Mouse (Mus musculus) adipose tissue, adult 10 weeks (tissue): Measurements from ENCODE around the gene Krtap1-5. TPM values are rescaled to one million over a fixed set of nuclear protein-coding genes. Genes with fewer than 3 reads are reported as not detected.

ENCODE experiments used
- polyA plus RNA-seq: library from polyadenylated mRNA; stranded (reverse); fragments of 350-450 nt; fragmentation: Illumina TruSeq; extraction: RNeasy Lipid Tissue Mini Kit (QIAGEN cat#74804); gene quantifications from one replicate; pipeline ENCODE4 v1.2.3, GENCODE M21; 2014; ENCODE audit warnings: low read depth, low replicate concordance

Krtap1-5 gene
- polyA plus RNA-seq = not detected

DNA sequence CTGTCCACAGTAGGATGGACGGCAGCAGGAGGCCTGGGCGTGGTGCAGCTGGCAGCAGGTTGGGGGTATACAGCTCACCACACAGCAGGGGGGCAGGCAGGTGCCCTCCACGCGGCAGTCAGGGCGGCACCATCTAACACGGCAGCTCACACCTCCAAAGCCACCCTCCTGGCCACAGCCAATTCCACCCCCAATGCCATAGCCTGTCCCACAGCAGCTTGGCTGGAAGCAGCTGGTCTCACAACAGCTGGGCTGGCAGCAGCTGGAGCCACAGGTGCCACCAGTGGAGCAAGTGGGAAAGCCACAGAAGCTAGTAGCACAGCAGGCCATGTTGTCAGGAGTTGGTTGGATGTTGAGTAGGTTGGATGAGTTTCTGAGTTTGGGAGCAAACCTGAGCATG is at the start of gene Krtap1-5:
Krtap1-5 (minus strand) TSS at position 381 of the 400 bp plus-strand sequence.

DNA sequence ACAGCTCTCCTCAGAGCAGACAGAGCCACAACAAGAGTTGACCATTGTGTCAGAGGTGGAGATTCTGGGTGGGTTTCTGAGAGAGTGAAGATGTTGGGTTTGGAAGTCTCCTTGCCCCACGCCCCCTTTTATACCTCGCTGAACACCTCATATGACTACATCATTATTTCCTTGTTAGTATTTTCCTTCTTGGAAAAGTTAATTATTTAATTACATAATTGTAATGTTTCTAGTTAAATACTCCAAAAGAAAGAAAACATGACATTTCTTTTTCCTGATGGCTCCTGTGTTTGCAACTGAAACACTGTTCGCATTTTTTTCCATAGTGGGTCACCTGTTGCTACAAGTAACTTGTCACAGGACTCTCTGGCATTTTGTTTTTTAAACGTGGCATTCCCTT is 47.3 kb upstream of the Krtap1-5 start, which contains the start of gene Krtap4-1:
Krtap4-1 (minus strand) TSS at position 101 of the 400 bp plus-strand sequence.

DNA sequence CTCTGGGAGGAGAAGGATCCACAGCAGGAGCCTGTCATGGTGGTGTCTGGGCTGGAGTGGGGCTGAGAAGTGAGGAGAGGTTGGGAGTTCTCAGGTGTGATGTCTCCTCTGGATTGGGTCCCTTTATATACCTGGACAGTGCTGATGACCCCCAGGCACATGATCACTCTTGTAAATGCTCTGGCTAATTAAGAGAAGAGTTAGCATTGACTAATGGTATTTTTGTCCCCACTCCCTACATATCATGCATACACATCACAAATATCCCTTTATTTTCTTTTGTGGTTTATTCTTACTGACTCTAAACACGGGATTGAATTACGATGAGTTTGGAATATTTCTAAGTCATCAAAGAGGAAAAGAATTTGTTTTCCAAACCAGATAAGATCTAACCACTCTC is 39.5 kb upstream of the Krtap1-5 start, which contains the start of gene Gm11562:
Gm11562 (minus strand) TSS at position 101 of the 400 bp plus-strand sequence.

DNA sequence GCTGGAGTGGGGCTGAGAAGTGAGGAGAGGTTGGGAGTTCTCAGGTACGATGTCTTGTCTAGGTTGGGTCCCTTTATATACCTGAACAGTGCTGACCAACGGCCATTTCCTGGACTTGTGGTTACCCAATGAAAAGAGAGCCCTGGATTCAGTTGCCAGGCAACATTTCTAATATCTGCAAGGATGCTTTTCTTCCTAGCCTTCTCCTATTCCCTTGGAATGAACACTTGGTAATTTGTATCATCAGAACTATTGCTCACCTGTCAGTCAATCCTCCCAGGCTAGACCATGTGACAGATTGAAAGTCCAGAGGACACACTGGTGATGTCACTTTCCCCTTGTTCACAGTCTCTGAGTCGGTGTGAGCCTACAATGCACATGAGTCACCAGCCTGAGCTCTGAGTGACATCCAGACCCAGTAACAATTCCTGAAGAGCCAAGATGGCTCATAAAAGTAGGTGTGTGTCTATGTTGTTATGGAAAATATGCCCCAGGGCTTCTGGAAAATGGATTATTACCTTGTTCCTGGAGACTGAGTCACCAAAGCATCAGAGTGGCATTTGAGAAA is 34.1 kb upstream of the Krtap1-5 start, which contains the start of gene Krtap2-4:
Krtap2-4 (minus strand) TSS at position 51 of the 568 bp plus-strand sequence.

DNA sequence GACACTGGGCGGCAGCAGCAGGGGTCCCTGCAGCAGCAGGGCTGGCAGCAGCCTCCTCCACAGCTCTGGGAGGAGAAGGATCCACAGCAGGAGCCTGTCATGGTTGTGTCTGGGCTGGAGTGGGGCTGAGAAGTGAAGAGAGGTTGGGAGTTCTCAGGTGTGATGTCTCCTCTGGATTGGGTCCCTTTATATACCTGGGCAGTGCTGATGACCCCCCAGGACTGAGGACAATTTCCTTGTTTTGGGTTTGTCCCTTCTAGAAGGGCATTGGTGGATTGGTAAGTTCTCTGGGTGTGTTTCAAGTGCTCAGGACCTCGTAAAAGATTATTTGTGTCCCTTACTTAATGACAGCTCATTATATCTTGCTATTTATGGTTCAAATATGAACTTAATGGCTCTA is 29.3 kb upstream of the Krtap1-5 start, which contains the start of gene Gm11937:
Gm11937 (minus strand) TSS at position 101 of the 400 bp plus-strand sequence.

DNA sequence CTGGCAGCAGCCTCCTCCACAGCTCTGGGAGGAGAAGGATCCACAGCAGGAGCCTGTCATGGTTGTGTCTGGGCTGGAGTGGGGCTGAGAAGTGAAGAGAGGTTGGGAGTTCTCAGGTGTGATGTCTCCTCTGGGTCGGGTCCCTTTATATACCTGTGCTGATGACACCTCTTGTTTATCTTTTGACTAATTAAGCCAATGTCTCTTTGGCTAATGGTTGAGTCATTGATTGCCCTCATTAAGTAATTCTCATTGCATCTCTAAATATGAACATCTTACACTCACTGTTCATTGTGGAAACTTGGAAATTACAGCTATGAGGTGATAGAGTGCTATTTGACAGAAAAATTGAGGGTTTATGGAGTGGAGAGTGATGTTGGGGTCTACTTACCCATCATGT is 22.4 kb upstream of the Krtap1-5 start, which contains the start of gene Gm11938:
Gm11938 (minus strand) TSS at position 101 of the 400 bp plus-strand sequence.

DNA sequence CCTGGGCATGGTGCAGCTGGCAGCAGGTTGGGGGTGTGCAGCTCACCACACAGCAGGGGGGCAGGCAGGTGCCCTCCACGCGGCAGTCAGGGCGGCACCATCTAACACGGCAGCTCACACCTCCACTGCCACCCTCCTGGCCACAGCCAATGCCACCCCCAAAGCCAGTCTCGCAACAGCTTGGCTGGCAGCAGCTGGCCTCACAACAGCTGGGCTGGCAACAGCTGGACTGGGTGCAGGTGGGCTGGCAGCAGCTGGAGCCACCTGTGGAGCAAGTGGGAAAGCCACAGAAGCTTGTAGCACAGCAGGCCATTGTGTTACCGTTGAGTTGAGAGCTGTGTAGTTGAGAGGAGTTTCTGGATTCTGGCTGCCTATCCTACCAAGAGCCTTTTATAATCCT is 16.9 kb upstream of the Krtap1-5 start, which contains the start of gene Krtap9-3:
Krtap9-3 (minus strand) TSS at position 364 of the 400 bp plus-strand sequence.

DNA sequence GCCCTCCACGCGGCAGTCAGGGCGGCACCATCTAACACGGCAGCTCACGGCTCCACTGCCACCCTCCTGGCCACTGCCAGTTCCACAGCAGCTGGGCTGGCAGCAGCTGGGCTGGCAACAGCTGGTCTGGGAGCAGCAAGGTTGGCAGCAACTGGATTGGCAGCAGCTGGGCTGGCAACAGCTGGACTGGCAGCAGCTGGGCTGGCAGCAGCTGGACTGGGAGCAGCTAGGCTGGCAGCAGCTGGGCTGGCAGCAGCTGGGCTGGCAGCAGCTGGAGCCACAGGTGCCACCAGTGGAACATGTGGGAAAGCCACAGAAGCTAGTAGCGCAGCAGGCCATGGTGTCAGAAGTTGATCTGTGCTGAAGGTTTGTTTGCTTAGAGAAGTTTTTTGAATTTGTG is 10.2 kb upstream of the Krtap1-5 start, which contains the start of gene Krtap1-3:
Krtap1-3 (minus strand) TSS at position 359 of the 400 bp plus-strand sequence.

DNA sequence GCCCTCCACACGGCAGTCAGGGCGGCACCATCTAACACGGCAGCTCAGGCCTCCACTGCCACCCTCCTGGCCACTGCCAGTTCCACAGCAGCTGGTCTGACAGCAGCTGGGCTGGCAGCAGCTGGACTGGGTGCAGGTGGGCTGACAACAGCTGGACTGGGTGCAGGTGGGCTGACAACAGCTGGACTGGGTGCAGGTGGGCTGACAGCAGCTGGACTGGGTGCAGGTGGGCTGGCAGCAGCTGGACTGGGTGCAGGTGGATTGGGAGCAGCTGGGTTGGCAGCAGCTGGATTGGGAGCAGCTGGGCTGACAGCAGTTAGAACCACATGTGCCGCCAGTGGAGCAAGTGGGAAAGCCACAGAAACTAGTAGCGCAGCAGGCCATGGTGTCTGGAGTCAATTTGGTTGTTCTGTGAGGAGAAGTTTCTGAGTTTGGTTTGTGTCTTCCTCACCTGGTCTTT is 2.5 kb upstream of the Krtap1-5 start, which contains the start of gene Krtap1-4:
Krtap1-4 (minus strand) TSS at position 410 of the 460 bp plus-strand sequence.

DNA sequence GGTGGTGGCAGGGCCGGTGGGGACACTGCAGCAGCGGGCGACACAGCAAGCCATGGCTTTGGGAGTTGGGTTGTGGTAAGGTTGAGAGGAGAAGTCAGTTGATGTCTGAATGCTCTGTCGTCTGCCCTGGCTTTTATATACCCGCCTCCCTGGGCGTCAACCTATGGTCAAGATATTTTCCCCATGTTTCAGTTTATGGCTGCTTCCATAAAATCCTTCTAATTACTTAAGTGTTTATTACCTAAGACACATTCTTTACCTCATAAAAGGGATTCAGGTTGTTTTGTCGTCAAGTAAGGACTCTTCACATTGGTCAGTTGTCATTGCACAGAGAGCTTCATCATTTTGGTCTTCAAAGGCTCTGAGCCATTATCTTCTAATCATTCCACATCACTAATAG is 14.3 kb downstream of the Krtap1-5 start, which contains the start of gene Krtap3-1:
Krtap3-1 (minus strand) TSS at position 101 of the 400 bp plus-strand sequence.

DNA sequence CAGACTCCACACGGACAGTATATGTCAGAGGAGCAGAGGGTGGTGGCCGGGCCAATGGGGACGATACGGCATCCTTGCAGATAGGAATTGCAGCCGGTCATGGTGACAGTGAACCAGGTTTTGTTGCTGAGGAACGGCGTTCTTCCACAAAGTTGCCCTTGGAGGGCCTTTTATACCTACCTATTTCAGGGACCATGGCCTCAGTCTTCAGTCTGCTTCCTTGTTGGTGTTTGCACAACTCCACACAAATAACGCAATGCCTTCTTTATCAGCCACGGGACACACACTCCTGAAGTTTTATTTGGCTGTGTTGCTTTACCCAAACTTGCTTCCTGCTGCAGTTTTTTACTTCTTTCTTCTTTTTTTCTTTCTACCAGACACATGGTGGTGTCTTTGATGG is 21.4 kb downstream of the Krtap1-5 start, which contains the start of gene Gm11939:
Gm11939 (minus strand) TSS at position 101 of the 400 bp plus-strand sequence.

DNA sequence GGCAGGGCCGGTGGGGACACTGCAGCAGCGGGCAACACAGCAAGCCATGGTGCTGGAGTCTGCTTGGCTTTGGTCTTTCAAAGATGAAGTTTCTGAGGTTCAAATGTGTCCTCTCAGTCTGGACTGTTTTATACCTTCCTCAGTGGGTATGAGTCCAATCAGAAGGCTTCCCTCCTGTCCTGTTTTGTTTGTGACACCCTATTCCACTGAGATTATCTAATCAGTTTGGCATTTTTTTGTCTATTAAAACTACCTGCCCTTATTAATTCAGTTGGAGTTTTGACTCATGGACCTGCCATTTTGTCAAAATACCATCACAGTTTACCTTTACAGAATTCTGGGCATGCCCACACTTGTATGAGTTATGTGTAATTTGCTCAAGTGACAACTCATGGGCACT is 24.1 kb downstream of the Krtap1-5 start, which contains the start of gene Krtap3-2:
Krtap3-2 (minus strand) TSS at position 101 of the 400 bp plus-strand sequence.

DNA sequence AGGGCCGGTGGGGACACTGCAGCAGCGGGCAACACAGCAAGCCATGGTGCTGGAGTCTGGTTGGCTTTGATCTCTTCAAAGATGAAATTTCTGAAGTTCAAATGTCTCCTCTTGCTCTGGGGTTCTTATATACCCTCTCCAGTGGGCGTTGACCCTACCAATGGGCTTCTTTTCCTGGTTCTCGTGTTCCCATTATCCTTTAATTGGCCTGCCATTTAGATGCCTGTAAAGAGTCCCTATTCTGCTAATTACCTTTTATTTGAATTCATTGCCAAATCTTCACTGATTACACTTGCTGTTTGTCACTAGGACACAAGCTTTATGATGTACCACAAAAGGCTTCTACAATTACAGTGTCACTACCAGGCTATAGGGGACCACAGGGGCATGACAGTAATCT is 30.1 kb downstream of the Krtap1-5 start, which contains the start of gene Krtap3-3:
Krtap3-3 (minus strand) TSS at position 101 of the 400 bp plus-strand sequence.

Other genes starting within 250 kb of the Krtap1-5 start
- gene Krt26, start 243.1 kb downstream of the Krtap1-5 start, polyA plus RNA-seq = not detected
- not detected for gene Krt27, start 229.9 kb downstream of the Krtap1-5 start, polyA plus RNA-seq
- not detected for gene Krt28, start 206.1 kb downstream of the Krtap1-5 start, polyA plus RNA-seq
- gene Krt10, start 191.7 kb downstream of the Krtap1-5 start, polyA plus RNA-seq = 7.4 TPM
- not detected for gene Krt12, start 158.8 kb downstream of the Krtap1-5 start, polyA plus RNA-seq
- gene Krt20, start 142.9 kb downstream of the Krtap1-5 start, polyA plus RNA-seq = 0.77 TPM
- gene Krt23, start 87.9 kb downstream of the Krtap1-5 start, polyA plus RNA-seq = 62.3 TPM
- not detected for gene Krt39, start 59.7 kb downstream of the Krtap1-5 start, polyA plus RNA-seq
- not detected for gene Krt40, start 37.9 kb downstream of the Krtap1-5 start, polyA plus RNA-seq
- 0.48 TPM for gene Krtap3-3, start 30.2 kb downstream of the Krtap1-5 start, polyA plus RNA-seq
- gene Krtap3-2, start 24.2 kb downstream of the Krtap1-5 start, polyA plus RNA-seq = not detected
- gene Gm11939, start 21.6 kb downstream of the Krtap1-5 start, polyA plus RNA-seq = not detected
- not detected for gene Krtap3-1, start 14.4 kb downstream of the Krtap1-5 start, polyA plus RNA-seq
- not detected for gene Krtap1-4, start 2.6 kb upstream of the Krtap1-5 start, polyA plus RNA-seq
- not detected for gene Krtap1-3, start 10.3 kb upstream of the Krtap1-5 start, polyA plus RNA-seq
- gene Krtap9-3, start 17.1 kb upstream of the Krtap1-5 start, polyA plus RNA-seq = not detected
- gene Gm11938, start 22.3 kb upstream of the Krtap1-5 start, polyA plus RNA-seq = not detected
- not detected for gene Gm11937, start 29.2 kb upstream of the Krtap1-5 start, polyA plus RNA-seq
- gene Krtap2-4, start 33.8 kb upstream of the Krtap1-5 start, polyA plus RNA-seq = not detected
- not detected for gene Gm11562, start 39.4 kb upstream of the Krtap1-5 start, polyA plus RNA-seq
- gene Krtap4-1, start 47.2 kb upstream of the Krtap1-5 start, polyA plus RNA-seq = not detected
- gene Krtap4-2, start 54.1 kb upstream of the Krtap1-5 start, polyA plus RNA-seq = not detected
- not detected for gene Krtap4-7, start 63.1 kb upstream of the Krtap1-5 start, polyA plus RNA-seq
- gene Gm11555, start 69.2 kb upstream of the Krtap1-5 start, polyA plus RNA-seq = not detected
- not detected for gene Gm11563, start 77.9 kb upstream of the Krtap1-5 start, polyA plus RNA-seq
- gene Krtap4-6, start 84.9 kb upstream of the Krtap1-5 start, polyA plus RNA-seq = not detected
- gene Gm14190, start 109.7 kb upstream of the Krtap1-5 start, polyA plus RNA-seq = not detected
- gene Gm14180, start 153.3 kb upstream of the Krtap1-5 start, polyA plus RNA-seq = not detected
- not detected for gene Gm11595, start 191.9 kb upstream of the Krtap1-5 start, polyA plus RNA-seq
- gene Krtap4-8, start 199.7 kb upstream of the Krtap1-5 start, polyA plus RNA-seq = not detected
- not detected for gene Krtap4-9, start 204.2 kb upstream of the Krtap1-5 start, polyA plus RNA-seq
- not detected for gene Gm11596, start 212.5 kb upstream of the Krtap1-5 start, polyA plus RNA-seq
- gene Gm11569, start 217.9 kb upstream of the Krtap1-5 start, polyA plus RNA-seq = not detected
- gene Gm11554, start 223.4 kb upstream of the Krtap1-5 start, polyA plus RNA-seq = not detected
- not detected for gene Krtap4-13, start 228.9 kb upstream of the Krtap1-5 start, polyA plus RNA-seq
- gene Gm11564, start 234.7 kb upstream of the Krtap1-5 start, polyA plus RNA-seq = not detected